Mouse (Mus musculus): ENCODE measurements around the gene Faap24. TPM values are rescaled to one million over a fixed set of nuclear protein-coding genes. Genes with fewer than 3 reads are reported as not detected.

Gene Faap24
- polyA plus RNA-seq, 1 experiment from 2014 or later: 22.7 TPM

Other genes with a start within 250 kb of the Faap24 start
- 2.1 and 4.2 TPM in 2 replicates for gene Slc7a10, start 210.5 kb downstream of the Faap24 start, polyA plus RNA-seq (2014; fragmentation: Nextera tagmentation; extraction: Ambion mirVana)
- gene Lrp3, start 181.3 kb downstream of the Faap24 start, polyA plus RNA-seq (2014; fragmentation: Nextera tagmentation; extraction: Ambion mirVana): 21.4 and 22.3 TPM in 2 replicates
- gene Gpatch1, start 78.4 kb downstream of the Faap24 start, polyA plus RNA-seq (2014; fragmentation: Nextera tagmentation; extraction: Ambion mirVana): 21.2 and 24.0 TPM in 2 replicates
- gene Rhpn2, start 62.7 kb downstream of the Faap24 start, polyA plus RNA-seq (2014; fragmentation: Nextera tagmentation; extraction: Ambion mirVana): 1.2 and 1.6 TPM in 2 replicates
- 23.8 and 28.3 TPM in 2 replicates for gene Cep89, start 199 bp upstream of the Faap24 start, polyA plus RNA-seq (2014; fragmentation: Nextera tagmentation; extraction: Ambion mirVana)
- not detected in 2 replicates for gene Slc7a9, start 52.0 kb upstream of the Faap24 start, polyA plus RNA-seq (2014; fragmentation: Nextera tagmentation; extraction: Ambion mirVana)
- 0.50 and 0.78 TPM in 2 replicates for gene Tdrd12, start 140.9 kb upstream of the Faap24 start, polyA plus RNA-seq (2014; fragmentation: Nextera tagmentation; extraction: Ambion mirVana)
- gene Nudt19, start 159.5 kb upstream of the Faap24 start, polyA plus RNA-seq (2014; fragmentation: Nextera tagmentation; extraction: Ambion mirVana): 110 and 113 TPM in 2 replicates
- 0.08 and 0.12 TPM in 2 replicates for gene Rgs9bp, start 188.7 kb upstream of the Faap24 start, polyA plus RNA-seq (2014; fragmentation: Nextera tagmentation; extraction: Ambion mirVana)
- gene Ankrd27, start 189.4 kb upstream of the Faap24 start, polyA plus RNA-seq (2014; fragmentation: Nextera tagmentation; extraction: Ambion mirVana): 21.8 and 26.3 TPM in 2 replicates